Mouse (Mus musculus) midbrain, embryonic 16.5 days (tissue): Measurements from ENCODE around the gene Ccnt1. TPM values are rescaled to one million over a fixed set of nuclear protein-coding genes. Genes with fewer than 3 reads are reported as not detected.

Experiments
- ATAC-seq: fragments of 200-750 bp; cut with Nextera tagmentation; 2 replicates; pipeline ENCODE4 v1.8.0; 2017; ENCODE audit warnings: moderate TSS enrichment
- H3K27ac ChIP-seq: fragments of 300-500 bp; sonication (generic); 2 replicates; pipeline ENCODE4 v1.5.1; 2014; ENCODE audit warnings: mild to moderate bottlenecking, low read length, mixed read lengths
- H3K27me3 ChIP-seq: fragments of 300-500 bp; sonication (generic); 2 replicates; pipeline ENCODE4 v1.6.1; 2014; ENCODE audit warnings: low read depth, low read length, mixed read lengths; ENCODE audit not compliant: control insufficient read depth, insufficient read depth
- H3K36me3 ChIP-seq: fragments of 300-500 bp; sonication (generic); 2 replicates; pipeline ENCODE4 v1.6.1; 2014; ENCODE audit warnings: mild to moderate bottlenecking, low read length, moderate library complexity, mixed read lengths; ENCODE audit not compliant: control insufficient read depth, insufficient read depth
- H3K4me1 ChIP-seq: fragments of 300-500 bp; sonication (generic); 2 replicates; pipeline ENCODE4 v1.6.1; 2014; ENCODE audit warnings: mild to moderate bottlenecking, low read length, mixed read lengths; ENCODE audit not compliant: control insufficient read depth, insufficient read depth
- H3K4me2 ChIP-seq: fragments of 300-500 bp; sonication (generic); 2 replicates; pipeline ENCODE4 v1.6.1; 2014; ENCODE audit warnings: mild to moderate bottlenecking, low read length, mixed read lengths
- H3K4me3 ChIP-seq: fragments of 300-500 bp; sonication (generic); 2 replicates; pipeline ENCODE4 v1.5.1; 2014; ENCODE audit warnings: low read depth, mild to moderate bottlenecking, low read length, moderate library complexity, mixed read lengths
- H3K9ac ChIP-seq: fragments of 300-500 bp; sonication (generic); 2 replicates; pipeline ENCODE4 v1.6.1; 2014; ENCODE audit warnings: low read depth, low read length, mixed read lengths
- H3K9me3 ChIP-seq: fragments of 300-500 bp; sonication (generic); replicated peaks from 2 replicates; pipeline ENCODE4 v1.6.1; 2014; ENCODE audit warnings: mild to moderate bottlenecking, low read length, mixed read lengths; ENCODE audit not compliant: control insufficient read depth, poor library complexity, severe bottlenecking
- WGBS: fragments of 180-500 bp; shearing (Covaris S2); extraction: QIAGEN DNeasy Blood & Tissue Kit; methylation state at CpG from one replicate; pipeline ENCODE4 v1.1.7; 2014; 5-methylcytosine and 5-hydroxymethylcytosine counted together
- polyA plus RNA-seq: library from polyadenylated mRNA; unstranded; fragments of >200 nt; fragmentation: Nextera tagmentation; extraction: Ambion mirVana; gene quantifications from 2 replicates; pipeline ENCODE4 v1.2.1, GENCODE M21; 2015

Gene Ccnt1
- polyA plus RNA-seq, 1 experiment from 2014 or later = 65.3 TPM

DNA sequence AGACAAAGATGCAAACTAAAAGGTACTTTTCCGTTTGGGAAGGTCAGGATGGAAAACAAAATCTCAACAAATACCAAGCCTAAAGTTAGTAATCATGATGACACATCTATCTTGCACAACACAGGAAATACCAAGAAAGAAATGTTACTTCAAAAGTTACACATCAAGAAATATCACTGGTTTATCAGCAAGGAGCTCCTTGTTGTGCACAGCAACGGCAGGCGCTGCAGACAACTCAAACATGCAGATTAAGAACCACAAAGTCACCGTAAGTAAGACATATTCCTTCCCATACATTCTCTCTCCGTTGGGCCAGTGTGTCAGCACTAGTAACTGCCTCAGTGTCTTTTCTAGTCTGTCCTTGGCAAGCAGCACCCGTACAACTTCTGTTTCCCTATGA lies 29.7 kb downstream of the Ccnt1 start:
- Histone ChIP-seq H3K4me3 (no peak overlapping the region), H3K4me1 (no peaks in the 10 kb centered on the region), H3K4me2 (no peak overlapping the region), H3K36me3 (peaks cover 33% of the 10 kb centered on the region), H3K9ac (no peak overlapping the region), H3K27me3 (no peaks in the 10 kb centered on the region), H3K9me3 (no peaks in the 10 kb centered on the region), H3K27ac (no peak overlapping the region)
- ATAC-seq = no peak
- WGBS = 93% methylated on average over 6 of the region's 6 CpGs

DNA sequence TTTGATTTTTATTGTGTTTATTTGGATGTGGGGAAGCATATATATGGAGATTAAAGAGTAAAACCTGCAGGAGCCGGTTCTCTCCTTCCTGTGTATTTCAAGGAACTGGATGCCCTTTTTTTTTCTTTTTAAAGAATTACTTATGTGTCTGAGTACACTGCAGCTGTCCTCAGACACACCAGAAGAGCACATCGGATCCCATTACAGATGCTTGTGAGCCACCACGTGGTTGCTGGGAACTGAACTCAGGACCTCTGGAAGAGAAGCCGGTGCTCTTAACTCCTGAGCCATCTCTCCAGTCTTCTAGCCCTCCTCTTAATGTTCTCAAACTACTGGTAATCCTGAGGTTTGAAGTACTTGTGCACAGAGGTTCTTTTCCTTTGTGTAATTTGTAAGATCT lies 32.8 kb downstream of the Ccnt1 start:
- H3K36me3 ChIP-seq = peaks cover 13% of the 10 kb centered on the region; the same call in 1 of the 2 replicates
- H3K4me3 ChIP-seq = no peak overlapping the region
- no peaks in the 10 kb centered on the region for H3K27me3 ChIP-seq
- peaks cover 6% of the 10 kb centered on the region for H3K4me1 ChIP-seq
- WGBS = 77% methylated on average over 4 of the region's 4 CpGs
- no peak overlapping the region for H3K4me2 ChIP-seq
- no peak overlapping the region for H3K9ac ChIP-seq
- H3K27ac ChIP-seq = no peak overlapping the region
- no peaks in the 10 kb centered on the region for H3K9me3 ChIP-seq
- no peak for ATAC-seq

DNA sequence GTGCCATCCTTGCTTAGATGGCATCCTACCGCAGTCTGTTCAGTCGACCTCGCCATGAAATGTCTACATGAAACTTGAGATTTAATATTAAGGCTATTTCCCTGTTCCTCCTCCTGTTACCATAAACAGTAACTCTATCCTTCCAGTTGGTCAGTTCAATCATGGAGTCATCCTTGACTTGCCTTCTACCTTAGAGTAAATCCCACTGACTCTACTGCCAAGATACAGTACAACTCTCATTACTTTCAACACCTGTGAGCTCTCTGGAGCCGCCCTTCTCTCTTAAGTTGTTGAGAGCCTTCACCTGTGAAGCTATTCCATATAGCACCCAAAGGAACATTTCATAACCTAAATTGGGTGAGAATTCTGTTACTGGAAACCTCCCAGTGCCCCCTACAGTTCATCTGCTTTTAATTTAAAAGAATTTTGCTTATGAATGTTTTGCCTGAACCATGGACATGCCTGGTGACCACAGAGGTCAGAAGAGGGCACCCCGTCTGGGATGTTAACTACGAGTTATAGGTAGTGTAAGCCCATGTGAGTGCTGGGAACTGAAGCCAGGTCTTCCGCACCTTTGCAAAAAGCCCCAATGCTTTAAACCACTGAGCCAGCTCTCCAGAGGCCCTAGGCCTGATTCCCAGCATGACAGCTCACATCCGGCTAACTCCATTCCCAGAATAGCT lies 33.8 kb downstream of the Ccnt1 start:
- Histone ChIP-seq H3K27ac (no peak overlapping the region), H3K4me3 (no peak overlapping the region), H3K27me3 (no peaks in the 10 kb centered on the region), H3K4me1 (peaks cover 14% of the 10 kb centered on the region), H3K9ac (no peak overlapping the region), H3K36me3 (peaks cover 12% of the 10 kb centered on the region; the same call in 1 of the 2 replicates), H3K4me2 (no peak overlapping the region), H3K9me3 (no peaks in the 10 kb centered on the region)
- WGBS = 91% methylated on average over 8 of the region's 8 CpGs
- ATAC-seq = no peak

DNA sequence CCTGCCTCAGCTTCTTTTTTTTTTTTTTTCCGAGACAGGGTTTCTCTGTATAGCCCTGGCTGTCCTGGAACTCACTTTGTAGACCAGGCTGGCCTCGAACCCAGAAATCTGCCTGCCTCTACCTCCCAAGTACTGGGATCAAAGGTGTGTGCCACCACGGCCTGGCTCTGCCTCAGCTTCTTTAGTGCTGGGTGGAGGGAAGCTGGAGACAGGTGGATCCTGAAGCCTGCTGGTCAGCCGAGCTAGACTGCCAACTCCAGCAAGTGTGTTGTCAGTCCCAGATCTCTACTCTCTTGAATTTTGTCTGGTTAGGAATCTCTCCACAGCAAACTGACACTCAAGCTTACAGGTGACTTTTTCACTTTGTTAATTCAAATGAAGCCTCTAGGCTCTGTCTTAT lies 34.8 kb downstream of the Ccnt1 start:
- Histone ChIP-seq H3K4me1 (peaks cover 19% of the 10 kb centered on the region), H3K27ac (no peak overlapping the region), H3K36me3 (peaks cover 15% of the 10 kb centered on the region), H3K27me3 (no peaks in the 10 kb centered on the region), H3K9ac (no peak overlapping the region), H3K4me2 (no peak overlapping the region), H3K4me3 (no peak overlapping the region), H3K9me3 (no peaks in the 10 kb centered on the region)
- no peak for ATAC-seq
- 91% methylated on average over 4 of the region's 4 CpGs for WGBS

DNA sequence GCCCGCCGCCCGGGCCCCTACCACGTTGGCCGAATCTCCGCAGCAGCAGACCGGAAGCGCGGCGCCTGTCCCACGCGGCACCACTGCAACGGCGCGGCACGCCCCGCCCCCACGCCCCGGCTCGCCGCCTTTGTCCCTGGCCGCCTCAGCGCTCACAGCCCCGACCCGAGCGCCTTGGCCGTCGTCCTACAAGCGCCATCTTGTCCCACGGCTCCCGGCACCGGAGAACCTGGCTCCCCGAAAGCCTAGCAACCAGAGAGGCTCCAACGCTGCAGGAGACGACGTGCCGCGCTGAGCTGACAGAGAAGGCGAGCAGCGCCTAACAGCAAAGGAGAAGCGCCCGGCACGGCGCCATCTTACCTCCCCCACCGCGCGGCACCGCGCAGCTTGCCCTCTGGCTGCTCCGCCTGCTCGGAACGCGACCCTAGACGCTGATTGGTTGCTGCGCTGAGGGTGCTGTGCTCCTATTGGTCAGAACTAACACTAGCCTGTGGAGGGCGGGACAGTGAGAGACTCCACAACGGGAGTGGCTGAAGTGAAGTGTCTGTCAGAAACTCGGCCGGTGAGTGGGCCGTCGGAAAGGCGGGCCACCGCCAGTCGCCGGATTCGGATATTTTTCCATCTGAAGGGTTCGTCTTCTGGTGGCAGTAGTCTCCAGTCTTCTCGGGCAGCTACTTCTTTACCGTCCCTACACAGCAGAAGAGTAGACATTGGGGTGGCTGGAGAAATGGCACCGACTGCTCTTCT lies 36.7 kb downstream of the Ccnt1 start, which contains the start of gene Kansl2:
TSS of gene Kansl2 (minus strand) at position 384 of the 747 bp plus-strand sequence.
- Histone ChIP-seq H3K4me1 (peaks cover 20% of the 10 kb centered on the region), H3K4me2 (peak within 1 kb of the TSS; percentile 82), H3K36me3 (peaks cover 15% of the 10 kb centered on the region), H3K9me3 (no peaks in the 10 kb centered on the region), H3K27ac (peak within 1 kb of the TSS; percentile 99), H3K4me3 (peak within 1 kb of the TSS; percentile 82), H3K9ac (peak within 1 kb of the TSS; percentile 94), H3K27me3 (no peaks in the 10 kb centered on the region)
- ATAC-seq = peak; percentile 100
- under 1% methylated on average over 56 of the region's 70 CpGs for WGBS

DNA sequence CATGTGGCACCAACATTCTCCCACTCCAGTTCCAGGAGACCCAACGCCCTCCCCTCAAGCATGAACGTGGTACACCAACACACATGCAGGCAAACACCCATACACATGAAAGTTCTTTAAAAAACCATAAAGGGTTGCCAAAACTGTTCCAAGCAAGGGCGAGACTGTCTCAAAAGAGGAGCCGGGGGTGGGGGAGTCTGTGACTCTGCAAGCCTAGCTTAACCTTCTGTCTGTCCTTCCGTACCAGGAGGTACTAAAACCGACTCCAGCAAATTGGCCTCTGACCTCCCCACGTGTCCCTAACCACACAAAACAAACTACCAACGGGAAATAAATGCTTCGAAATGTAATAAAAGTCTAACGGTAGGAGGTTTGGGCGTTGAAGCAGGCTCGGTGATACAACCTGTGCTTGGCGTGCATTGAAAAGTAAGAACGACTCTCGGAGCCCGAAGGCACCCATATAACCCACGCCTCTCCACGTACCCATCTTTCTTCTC lies 37.6 kb downstream of the Ccnt1 start:
- no peaks in the 10 kb centered on the region for H3K9me3 ChIP-seq
- peaks cover 20% of the 10 kb centered on the region for H3K4me1 ChIP-seq
- no peaks in the 10 kb centered on the region for H3K27me3 ChIP-seq
- H3K9ac ChIP-seq = peak overlapping the region; percentile 94
- peak overlapping the region; percentile 82 for H3K4me2 ChIP-seq
- WGBS = under 1% methylated on average over 18 of the region's 18 CpGs
- ATAC-seq = no peak
- peak overlapping the region; percentile 99 for H3K27ac ChIP-seq
- H3K36me3 ChIP-seq = peaks cover 15% of the 10 kb centered on the region
- peak overlapping the region; percentile 82 for H3K4me3 ChIP-seq

DNA sequence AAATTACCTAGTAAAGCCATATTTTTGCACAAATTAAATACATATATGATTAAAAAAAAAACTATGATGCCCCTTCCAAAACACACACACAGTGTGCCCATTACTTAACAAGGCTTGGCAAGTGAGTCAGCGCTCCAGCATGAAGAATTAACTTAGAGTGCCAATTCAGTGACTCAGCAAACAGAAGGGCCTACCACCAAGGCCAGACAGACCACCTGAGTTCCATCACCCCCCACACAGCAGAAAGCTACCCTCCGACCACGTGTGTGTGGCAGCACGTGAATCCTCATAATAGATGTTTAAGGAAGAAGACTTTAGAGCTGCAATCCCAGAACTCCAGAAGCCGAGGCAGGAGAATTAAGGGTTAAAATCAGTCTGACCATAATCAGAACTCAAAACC lies 38.4 kb downstream of the Ccnt1 start:
- peak overlapping the region; percentile 82 for H3K4me3 ChIP-seq
- H3K36me3 ChIP-seq = peaks cover 19% of the 10 kb centered on the region
- H3K9ac ChIP-seq = peak overlapping the region; percentile 39
- H3K4me2 ChIP-seq = peak overlapping the region; percentile 82
- no peak for ATAC-seq
- no peaks in the 10 kb centered on the region for H3K27me3 ChIP-seq
- 42% methylated on average over 5 of the region's 5 CpGs for WGBS
- H3K9me3 ChIP-seq = no peaks in the 10 kb centered on the region
- no peak overlapping the region for H3K27ac ChIP-seq
- H3K4me1 ChIP-seq = peaks cover 20% of the 10 kb centered on the region

DNA sequence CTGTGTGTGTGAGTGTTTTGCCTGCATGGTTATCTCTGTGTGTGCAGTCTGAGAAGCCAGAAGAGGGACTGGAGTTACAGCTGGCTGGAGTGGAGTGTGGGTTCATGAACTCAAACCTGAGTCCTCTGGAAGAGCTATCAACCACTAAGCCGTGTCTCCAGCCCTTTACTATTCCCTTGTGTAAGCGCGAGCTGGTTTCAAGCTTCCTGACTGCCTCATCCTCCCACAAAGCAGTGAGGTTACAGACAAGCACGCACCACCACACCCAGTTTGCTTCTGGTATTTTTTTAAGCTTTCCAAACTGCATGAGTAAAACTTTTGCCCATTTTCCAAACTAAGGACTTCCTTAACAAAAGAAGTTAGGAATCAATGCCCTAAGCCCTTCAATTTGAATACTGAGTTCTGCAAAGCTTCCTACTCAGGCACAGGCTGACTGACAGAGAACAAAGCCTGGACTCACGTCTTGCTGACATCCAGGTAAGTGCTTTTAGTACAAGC lies 42.6 kb downstream of the Ccnt1 start:
- Histone ChIP-seq H3K4me2 (no peak overlapping the region), H3K27ac (no peak overlapping the region), H3K27me3 (no peaks in the 10 kb centered on the region), H3K4me1 (peaks cover 16% of the 10 kb centered on the region), H3K36me3 (peaks cover 34% of the 10 kb centered on the region), H3K9me3 (no peaks in the 10 kb centered on the region), H3K4me3 (no peak overlapping the region), H3K9ac (no peak overlapping the region)
- ATAC-seq = no peak
- WGBS = 91% methylated on average over 5 of the region's 5 CpGs
